Mouse (Mus musculus): ENCODE data around the gene Sirt2. TPM values are rescaled to one million over a fixed set of nuclear protein-coding genes. Genes with fewer than 3 reads are reported as not detected.

The Sirt2 gene
- total and polyA plus RNA-seq, 2 experiments from 2014 or later = 49.6 to 105 TPM

DNA sequence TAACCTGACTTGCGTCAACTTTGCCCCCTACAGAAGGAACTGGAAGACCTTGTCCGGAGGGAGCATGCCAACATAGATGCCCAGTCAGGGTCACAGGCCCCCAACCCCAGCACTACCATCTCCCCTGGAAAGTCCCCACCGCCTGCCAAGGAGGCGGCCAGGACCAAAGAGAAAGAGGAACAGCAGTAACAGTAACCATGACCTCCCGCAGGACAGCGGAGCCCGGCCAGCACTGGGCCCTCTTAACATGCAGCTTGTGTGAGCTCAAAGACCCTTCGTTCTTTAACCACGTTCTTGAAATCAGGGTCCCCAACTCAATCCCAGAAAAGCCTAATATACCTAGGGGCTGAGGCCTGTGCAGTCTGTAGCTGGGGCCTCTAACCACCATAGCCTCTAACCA lies 21.3 kb downstream of the Sirt2 start:
- 96% methylated on average over 9 of the region's 9 CpGs for WGBS
- ATAC-seq = no peak
- Histone ChIP-seq H3K27me3 (ENCODE audit: insufficient read depth, low read length) (no peaks in the 10 kb centered on the region), H3K36me3 (ENCODE audit: insufficient read depth) (peaks cover 28% of the 10 kb centered on the region), H3K4me2 (ENCODE audit: low read depth) (no peak overlapping the region), H3K4me1 (ENCODE audit: insufficient read depth) (no peaks in the 10 kb centered on the region), H3K4me3 (ENCODE audit: low read depth, low read length) (no peak overlapping the region), H3K9me3 (ENCODE audit: low read length) (no peaks in the 10 kb centered on the region), H3K27ac (ENCODE audit: low read depth, low read length) (no peak overlapping the region), H3K9ac (no peak overlapping the region)
- TF ChIP-seq CTCF (IDR thresholded peaks at IDR 0.05; ENCODE audit: low read depth) = no peak
- DNase-seq = no peak

DNA sequence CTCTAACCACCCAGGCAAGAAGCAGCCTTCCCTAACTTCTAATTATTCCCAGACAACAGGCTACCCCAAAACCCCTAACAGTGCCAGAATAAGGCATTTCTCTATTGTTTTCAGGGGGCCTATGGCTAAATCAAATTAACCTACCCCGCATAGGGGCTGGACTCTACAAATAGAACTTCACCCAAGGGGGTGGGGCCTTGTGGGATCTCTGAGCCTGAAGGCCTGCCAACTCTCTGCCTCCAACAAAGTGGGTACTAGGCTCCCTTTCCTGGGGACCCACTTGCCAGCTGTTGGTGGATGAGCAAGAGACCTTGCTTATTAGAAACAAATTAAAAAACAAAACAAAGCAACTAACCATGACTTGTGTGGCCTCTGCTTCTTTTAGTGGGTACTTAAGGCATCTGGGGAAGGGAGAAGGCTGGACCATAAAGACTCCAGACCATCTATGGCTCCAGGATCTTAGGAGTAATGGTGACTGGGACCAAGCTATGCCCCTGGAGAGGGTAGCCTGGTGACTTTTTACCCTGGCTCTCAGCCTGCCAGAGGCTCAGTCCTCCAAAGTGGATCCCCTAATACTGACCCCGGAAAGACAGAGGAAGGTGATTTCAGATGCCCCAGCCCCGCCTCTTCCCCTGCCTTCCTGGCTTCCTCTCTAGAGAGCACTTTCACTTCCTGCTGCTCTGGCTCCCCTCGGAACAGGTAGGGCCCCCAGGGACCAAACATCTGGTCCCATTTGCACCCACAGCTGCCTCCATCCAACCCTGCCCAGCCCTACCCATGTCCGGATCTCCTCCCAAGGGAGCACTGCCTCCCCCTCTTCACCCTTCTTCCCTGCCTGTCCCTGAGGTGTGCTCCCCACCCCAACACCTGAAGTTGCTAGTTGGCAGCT lies 22.0 kb downstream of the Sirt2 start, which contains the start of gene Rinl:
Gene Rinl, plus strand, starts transcription at position 663 of the 889 bp plus-strand sequence.
- no peak for ATAC-seq
- no peak for TF ChIP-seq CTCF (IDR thresholded peaks at IDR 0.05; ENCODE audit: low read depth)
- Histone ChIP-seq H3K4me3 (ENCODE audit: low read depth, low read length) (no peak within 1 kb of the TSS), H3K36me3 (ENCODE audit: insufficient read depth) (peaks cover 21% of the 10 kb centered on the region), H3K27me3 (ENCODE audit: insufficient read depth, low read length) (no peaks in the 10 kb centered on the region), H3K27ac (ENCODE audit: low read depth, low read length) (no peak within 1 kb of the TSS), H3K4me2 (ENCODE audit: low read depth) (no peak within 1 kb of the TSS), H3K9ac (no peak within 1 kb of the TSS), H3K9me3 (ENCODE audit: low read length) (no peaks in the 10 kb centered on the region), H3K4me1 (ENCODE audit: insufficient read depth) (no peaks in the 10 kb centered on the region)
- DNase-seq = no peak
- WGBS = 84% methylated on average over 5 of the region's 5 CpGs

DNA sequence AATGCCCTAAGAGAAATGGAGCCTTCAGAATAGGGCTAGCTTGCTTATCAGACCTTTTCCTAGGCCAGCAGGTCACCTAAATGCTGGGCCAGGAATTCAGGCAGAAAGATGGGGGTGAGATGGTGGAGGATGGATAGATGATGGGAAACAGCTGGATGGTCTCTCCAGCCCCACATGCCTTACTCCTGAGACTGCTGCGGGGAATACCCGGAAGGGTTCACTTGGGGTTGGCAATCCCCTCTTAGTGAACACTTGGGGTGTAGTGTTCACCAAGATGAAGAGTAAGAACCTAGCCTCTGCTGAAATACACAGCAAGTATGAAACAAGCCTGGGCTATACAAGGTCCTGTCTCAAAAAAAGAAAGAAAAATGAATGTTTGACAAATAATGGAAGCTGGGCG lies 22.7 kb downstream of the Sirt2 start:
- H3K9ac ChIP-seq = no peak overlapping the region
- H3K27me3 ChIP-seq (ENCODE audit: insufficient read depth, low read length) = no peaks in the 10 kb centered on the region
- H3K27ac ChIP-seq (ENCODE audit: low read depth, low read length) = no peak overlapping the region
- no peak overlapping the region for H3K4me3 ChIP-seq (ENCODE audit: low read depth, low read length)
- WGBS = 90% methylated on average over 3 of the region's 3 CpGs
- H3K4me1 ChIP-seq (ENCODE audit: insufficient read depth) = no peaks in the 10 kb centered on the region
- H3K9me3 ChIP-seq (ENCODE audit: low read length) = no peaks in the 10 kb centered on the region
- H3K4me2 ChIP-seq (ENCODE audit: low read depth) = no peak overlapping the region
- DNase-seq (no peak), ATAC-seq (no peak)
- peaks cover 14% of the 10 kb centered on the region for H3K36me3 ChIP-seq (ENCODE audit: insufficient read depth)
- TF ChIP-seq CTCF (IDR thresholded peaks at IDR 0.05; ENCODE audit: low read depth) = no peak

DNA sequence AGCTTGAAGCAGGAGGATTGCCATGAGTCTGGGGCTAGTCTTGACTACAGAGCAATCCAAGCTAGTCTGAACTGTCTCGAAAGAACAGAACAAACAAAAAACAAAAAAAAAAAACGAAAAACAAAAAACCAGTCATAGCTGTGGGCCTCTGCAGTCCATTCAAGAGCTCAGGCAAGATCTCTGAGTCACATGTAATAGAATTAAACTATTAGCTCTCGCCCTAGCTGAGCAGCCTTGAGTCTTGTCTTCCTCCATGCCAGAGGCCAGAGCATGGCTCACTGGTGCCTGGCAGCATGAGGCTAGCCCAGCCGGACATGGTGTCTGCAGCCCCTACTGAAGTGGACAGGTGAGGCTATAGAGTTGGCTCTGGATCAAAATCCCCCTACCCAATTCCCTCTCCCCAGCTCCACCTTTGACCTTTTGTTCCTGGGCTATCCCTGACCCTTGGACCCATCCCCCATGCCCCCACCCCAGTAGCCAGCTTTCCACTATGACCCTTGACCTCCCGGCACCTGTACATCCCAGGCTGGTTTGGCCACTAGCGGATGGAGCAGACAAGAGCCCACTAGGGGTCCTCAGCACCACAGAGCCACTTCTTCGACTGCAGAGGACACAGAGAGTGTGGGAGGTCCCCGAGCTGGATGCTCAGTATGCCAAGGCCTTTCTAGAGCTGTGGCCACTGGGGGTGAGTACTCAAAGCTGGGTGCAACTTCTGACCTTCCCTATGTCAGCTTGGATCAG lies 23.7 kb downstream of the Sirt2 start:
- no peaks in the 10 kb centered on the region for H3K9me3 ChIP-seq (ENCODE audit: low read length)
- TF ChIP-seq CTCF (IDR thresholded peaks at IDR 0.05; ENCODE audit: low read depth) = peak; percentile 40
- H3K27me3 ChIP-seq (ENCODE audit: insufficient read depth, low read length) = no peaks in the 10 kb centered on the region
- no peak overlapping the region for H3K9ac ChIP-seq
- H3K4me1 ChIP-seq (ENCODE audit: insufficient read depth) = no peaks in the 10 kb centered on the region
- WGBS = 52% methylated on average over 8 of the region's 8 CpGs
- ATAC-seq (no peak), DNase-seq (no peak)
- no peak overlapping the region for H3K4me2 ChIP-seq (ENCODE audit: low read depth)
- peaks cover 9% of the 10 kb centered on the region; the same call in 1 of the 2 replicates for H3K36me3 ChIP-seq (ENCODE audit: insufficient read depth)
- no peak overlapping the region for H3K27ac ChIP-seq (ENCODE audit: low read depth, low read length)
- no peak overlapping the region for H3K4me3 ChIP-seq (ENCODE audit: low read depth, low read length)

DNA sequence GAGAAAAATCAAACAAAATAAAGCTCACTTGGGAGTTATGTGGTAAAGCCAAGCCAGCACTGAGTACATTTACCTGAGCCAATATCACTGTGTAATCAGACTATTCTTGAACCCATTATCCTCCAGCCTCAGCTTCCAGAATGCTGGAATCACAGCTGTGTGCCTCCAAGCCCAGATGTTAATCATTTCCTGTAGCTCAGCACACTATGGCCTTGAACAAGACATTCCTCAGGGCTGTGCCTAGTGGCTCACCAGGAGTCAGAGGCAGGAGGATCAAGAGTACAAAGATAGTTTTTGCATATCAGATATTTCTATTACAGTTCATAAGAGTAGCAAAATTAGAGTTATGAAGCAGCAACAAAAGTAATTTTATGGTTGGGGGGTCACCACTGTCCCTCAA lies 25.2 kb downstream of the Sirt2 start:
- no peaks in the 10 kb centered on the region for H3K27me3 ChIP-seq (ENCODE audit: insufficient read depth, low read length)
- no peaks in the 10 kb centered on the region for H3K9me3 ChIP-seq (ENCODE audit: low read length)
- H3K27ac ChIP-seq (ENCODE audit: low read depth, low read length) = no peak overlapping the region
- no peak for DNase-seq
- H3K4me2 ChIP-seq (ENCODE audit: low read depth) = no peak overlapping the region
- H3K4me3 ChIP-seq (ENCODE audit: low read depth, low read length) = no peak overlapping the region
- H3K4me1 ChIP-seq (ENCODE audit: insufficient read depth) = no peaks in the 10 kb centered on the region; the same call in 1 of the 2 replicates
- no peaks in the 10 kb centered on the region; the same call in 1 of the 2 replicates for H3K36me3 ChIP-seq (ENCODE audit: insufficient read depth)
- no peak overlapping the region for H3K9ac ChIP-seq
- no peak for ATAC-seq
- no peak for TF ChIP-seq CTCF (IDR thresholded peaks at IDR 0.05; ENCODE audit: low read depth)

DNA sequence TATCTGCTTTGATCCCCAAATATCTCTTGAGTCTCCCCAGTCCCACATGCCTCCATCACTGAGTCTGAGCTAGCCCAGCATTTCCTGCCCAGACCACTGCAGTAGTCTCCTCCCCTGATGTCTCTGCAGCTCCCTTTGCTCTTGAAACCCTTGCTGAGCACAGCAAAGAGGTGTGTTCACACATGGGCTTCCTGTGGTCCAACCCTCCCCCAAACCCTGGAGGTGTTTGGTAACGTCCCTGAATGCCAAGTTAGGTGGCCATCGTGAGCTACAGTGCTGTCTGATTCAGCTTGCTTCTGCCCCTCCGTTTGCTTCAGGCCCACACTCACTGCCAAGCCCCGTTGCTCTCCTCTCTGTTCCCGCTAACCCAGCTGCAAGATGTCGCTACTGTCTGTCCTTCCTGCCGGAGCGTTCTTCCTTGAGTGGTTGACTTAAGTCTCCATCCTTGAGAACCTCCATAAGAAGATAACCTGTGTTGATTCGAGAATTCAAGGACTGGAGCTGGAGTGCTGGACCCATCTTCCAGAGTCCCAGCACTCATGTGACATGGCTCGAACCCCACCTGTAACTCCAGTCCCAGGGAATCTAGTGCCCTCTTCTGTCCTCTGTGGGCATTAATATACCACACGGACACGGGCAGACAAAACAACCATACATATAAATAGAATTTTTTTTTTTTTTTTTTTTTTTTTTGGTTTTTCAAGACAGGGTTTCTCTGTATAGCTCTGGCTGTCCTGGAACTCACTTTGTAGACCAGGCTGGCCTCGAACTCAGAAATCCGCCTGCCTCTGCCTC lies 26.1 kb downstream of the Sirt2 start:
- H3K4me3 ChIP-seq (ENCODE audit: low read depth, low read length) = no peak overlapping the region
- no peak for DNase-seq
- no peaks in the 10 kb centered on the region; the same call in 1 of the 2 replicates for H3K36me3 ChIP-seq (ENCODE audit: insufficient read depth)
- H3K4me2 ChIP-seq (ENCODE audit: low read depth) = no peak overlapping the region
- no peaks in the 10 kb centered on the region for H3K9me3 ChIP-seq (ENCODE audit: low read length)
- no peaks in the 10 kb centered on the region for H3K27me3 ChIP-seq (ENCODE audit: insufficient read depth, low read length)
- no peak for TF ChIP-seq CTCF (IDR thresholded peaks at IDR 0.05; ENCODE audit: low read depth)
- 86% methylated on average over 13 of the region's 14 CpGs for WGBS
- H3K9ac ChIP-seq = no peak overlapping the region
- no peak for ATAC-seq
- no peak overlapping the region for H3K27ac ChIP-seq (ENCODE audit: low read depth, low read length)
- no peaks in the 10 kb centered on the region; the same call in 1 of the 2 replicates for H3K4me1 ChIP-seq (ENCODE audit: insufficient read depth)
